Mouse (Mus musculus) frontal cortex, adult 2 months (tissue): ENCODE measurements at regions not wholly inside any gene's neighbourhood (a gene's known extent, or its start where the extent isn't known, plus 50 kb on each side); places are given as distances from the start of the nearest gene placed in this dataset.

Experiments
- DNase-seq, 2 experiments: peaks; one replicate each; pipeline ENCODE4 v3.0.0; 2022; ENCODE audit warnings: low spot score in 1 of 2; ENCODE audit errors: extremely low spot score in 1 of 2

DNA sequence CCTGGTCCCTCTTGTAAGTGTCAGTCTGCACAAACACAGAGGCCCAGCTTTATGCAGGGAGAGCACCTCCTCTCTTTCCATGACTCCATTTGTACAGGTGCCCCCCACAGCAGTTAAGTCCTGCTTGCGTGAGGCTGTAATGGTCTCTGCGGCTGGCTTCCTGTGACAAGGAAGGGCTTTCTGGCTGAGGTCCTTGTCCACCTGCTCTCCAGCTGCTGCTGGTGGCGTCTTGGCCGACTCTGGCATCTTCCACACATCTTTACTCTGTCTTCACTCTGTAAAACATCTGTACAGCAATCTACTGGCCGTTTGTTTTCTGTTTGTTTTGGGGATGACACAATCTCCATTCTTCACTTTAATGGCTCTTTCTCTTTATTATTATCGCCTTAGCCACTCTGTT, 60.8 kb downstream of the Rpusd4 start:
- no peak for DNase-seq

DNA sequence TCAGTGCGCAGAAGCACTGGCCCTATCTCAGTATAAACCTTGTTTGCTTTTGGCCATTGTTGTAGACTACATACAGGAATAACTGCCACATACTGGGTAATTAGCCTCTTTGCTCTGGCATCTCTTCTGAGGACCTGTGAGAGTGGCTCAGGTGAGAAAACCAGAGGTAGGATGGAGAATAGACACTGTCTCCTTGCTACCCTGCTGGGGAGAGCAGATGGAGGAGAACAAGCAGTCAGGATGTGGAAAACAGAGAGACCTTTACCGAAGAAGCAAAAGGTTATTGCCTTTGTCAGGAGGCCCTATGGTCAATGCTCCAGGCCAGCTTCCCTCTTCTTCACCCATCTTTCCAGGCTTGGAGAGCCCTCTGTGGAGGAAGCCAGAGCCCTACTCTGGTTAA, 62.7 kb downstream of the Rpusd4 start:
- no peak for DNase-seq

DNA sequence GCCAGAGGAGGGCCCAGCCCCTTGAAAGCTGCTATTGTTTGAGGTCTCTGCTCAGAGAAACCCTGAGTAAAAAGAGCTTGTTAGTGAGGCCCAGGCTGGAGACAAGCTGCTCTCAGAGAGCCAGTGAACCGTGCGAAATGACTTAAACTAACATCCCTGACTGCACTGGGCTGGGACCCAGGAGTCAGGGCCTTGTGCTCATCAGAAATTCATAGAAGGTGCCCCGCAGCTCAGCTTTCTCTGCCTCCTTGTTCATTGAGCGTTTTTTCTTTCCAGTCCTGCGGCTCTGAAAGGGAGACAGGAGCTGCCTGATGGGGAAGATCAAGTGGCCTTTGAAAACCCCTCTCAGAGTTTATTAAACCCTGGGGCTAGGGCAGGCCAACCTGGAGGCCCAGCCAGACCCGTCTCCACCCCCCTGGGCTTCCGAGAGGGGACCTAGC, 63.6 kb downstream of the Rpusd4 start:
- peak; percentile 35 to 37 for DNase-seq

DNA sequence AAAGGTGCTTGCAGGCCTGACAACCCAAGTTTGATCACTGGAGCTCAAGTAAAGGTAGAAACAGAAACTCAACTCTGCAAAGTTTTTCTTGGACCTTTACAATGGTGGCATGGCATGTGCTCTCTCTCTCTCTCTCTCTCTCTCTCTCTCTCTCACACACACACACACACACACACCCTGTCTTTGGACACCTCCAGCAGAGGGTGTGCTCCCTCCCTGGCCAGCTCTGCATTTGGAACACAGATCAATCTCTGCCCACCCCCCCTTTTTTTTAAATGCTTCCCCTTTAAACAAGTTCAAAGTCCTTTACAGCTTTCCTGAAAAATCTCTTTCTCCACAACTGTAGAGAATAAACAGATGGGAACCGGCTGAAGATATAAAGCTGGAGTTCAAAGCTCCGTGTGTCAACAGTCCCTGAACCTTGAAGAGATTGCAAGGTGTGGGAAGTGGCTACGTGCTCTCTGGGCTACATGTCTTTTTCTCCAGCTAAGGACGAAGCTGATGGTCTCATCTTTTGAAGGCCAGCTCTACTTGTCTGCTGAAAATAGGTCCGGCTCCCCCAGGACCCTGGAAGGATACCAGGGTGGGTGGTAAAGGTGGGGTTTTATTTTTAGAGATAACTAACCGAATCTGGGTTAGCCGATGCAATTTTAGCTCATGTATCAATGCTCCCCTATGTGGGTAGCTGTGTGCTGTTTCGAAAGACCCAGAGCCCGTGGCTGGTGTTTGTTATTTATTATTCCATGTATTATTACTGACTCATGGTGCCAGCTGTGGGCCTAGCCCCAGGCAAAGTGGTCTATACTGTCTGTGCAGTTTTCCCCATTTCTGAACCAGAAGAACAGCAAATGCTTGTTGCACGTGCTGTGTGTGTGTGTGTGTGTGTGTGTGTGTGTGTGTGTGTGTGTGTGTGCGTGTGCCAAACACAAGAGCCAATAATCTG, 65.3 kb downstream of the Rpusd4 start:
- no peak for DNase-seq

DNA sequence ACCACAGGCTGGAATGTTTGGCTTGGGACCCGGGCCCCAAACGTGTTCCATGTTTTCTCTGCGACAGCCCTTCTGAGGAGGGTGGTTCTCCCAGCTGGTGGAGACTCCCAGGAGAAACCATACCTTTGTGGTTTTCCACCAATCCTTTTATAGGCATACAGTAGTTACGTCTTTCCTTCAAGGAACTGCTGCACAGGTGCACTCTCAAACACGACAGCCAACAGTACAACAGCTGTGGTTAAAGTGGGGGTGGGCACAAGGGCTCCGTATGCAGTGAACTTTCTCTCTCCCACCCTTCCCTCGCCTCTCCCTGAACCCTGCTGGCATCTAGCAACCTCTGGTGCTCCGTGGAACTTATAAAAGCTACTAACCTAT, 66.0 kb downstream of the Rpusd4 start:
- no peak for DNase-seq

DNA sequence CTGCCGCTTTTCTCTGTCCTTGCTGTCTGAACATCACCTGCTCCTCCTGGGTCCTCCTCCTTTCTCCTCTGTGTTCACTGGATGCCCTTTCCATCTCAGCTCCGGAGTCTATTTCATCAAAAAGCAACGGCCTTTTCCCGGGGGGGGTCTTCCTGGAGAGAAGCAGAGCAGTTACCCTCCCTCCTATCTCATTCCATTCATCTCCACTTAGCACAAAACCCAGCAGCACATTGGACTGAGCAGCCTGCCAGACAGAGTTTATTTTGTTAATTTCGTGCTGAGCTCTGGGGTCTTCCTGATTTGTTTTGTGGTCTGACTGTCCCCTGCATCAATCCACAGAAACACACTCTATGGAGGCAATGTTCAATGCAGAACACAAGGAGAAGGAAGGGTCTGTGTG, 66.9 kb downstream of the Rpusd4 start:
- DNase-seq: no peak

DNA sequence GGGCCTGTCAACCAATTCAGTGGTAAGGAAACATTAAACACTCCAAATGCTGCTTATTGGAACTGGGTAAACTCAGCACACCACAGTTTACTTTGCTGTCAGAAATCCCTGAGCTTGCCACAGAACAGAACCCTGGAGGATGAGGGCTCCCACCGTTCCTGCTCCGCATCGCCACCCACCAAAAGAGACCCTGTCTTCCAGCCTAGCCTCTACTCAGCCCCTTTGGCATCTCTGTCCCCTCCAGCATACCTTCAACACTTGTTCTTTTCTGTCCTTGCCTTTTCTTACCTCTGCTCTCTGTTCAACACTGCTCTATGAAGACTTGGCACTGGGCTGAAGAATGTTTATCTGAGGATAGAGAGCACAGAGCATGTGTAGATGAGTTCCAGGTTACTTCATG, 67.5 kb downstream of the Rpusd4 start:
- DNase-seq: no peak

DNA sequence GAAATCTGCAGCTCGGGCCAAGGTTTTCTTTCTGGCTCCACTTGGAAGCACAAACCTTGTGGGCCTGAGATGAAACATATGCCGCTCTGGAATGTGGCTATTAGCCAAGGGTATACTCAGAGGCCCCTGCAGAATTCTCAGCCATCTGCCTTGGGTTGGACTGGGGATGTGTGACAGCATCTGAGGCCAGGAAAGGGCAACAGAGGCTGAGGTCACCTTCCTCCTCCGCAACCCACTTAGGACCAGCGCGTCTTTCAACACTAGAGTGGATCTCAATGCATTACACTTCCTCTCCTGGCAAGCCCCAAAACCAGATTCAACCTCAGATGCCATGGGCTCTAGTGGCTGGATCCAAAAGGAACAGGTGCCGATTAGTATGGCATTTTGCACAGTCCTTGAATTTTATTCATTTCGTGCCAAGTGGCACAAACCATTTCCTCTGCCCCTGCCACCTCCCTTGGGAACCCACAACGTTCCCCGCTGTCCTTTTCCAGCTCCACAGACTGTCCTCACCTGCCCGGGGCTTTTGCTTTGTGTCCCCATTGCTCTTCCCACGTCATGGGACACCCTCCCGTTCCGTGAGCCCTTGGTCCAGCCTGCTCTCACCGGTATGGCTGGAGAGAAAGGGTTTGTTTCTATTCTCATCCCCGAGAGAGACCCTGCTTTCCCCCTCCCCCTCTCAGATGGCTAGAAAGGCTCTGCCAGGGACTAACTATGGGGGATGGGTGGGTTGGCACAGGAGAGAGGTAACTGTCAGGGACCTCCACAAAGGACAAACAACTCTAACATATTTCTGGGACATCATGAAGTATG, 68.4 kb downstream of the Rpusd4 start:
- DNase-seq: no peak

DNA sequence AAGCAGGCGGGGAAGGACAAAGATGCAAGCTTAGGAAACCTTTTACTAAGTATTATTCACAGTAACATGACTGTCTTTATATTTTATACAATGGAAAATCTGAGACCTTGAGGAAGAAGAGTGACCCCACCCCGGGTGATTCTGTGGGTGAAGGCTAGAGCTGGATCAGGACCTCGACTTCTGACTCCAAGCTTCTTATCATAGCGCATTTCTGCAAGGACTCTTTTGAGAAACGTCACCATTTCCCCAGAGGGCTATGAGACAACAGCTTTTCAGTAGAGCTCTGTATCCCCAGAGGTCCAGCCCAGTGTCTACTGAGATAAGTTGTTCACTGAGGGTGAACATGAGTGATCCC, 69.0 kb downstream of the Rpusd4 start:
- DNase-seq: no peak

DNA sequence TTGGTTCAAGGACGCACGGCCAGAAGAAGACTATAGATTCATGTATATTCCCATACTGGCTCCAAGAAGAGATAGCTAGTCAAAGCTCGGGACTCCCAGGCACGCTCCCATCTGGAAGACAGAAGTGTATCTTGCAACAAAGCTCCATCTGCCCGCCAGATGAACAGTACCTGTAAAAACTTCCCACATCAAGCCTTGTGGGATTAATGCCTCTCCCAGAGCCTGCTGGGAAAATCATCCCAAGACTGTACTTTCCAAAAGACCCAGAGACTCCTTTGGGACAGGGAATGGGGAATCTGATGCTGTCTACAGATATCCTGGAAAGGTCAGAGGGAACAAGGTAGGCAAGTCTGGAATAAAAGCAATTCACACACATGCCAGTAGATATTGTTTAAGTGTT, 71.2 kb downstream of the Rpusd4 start:
- DNase-seq: no peak

DNA sequence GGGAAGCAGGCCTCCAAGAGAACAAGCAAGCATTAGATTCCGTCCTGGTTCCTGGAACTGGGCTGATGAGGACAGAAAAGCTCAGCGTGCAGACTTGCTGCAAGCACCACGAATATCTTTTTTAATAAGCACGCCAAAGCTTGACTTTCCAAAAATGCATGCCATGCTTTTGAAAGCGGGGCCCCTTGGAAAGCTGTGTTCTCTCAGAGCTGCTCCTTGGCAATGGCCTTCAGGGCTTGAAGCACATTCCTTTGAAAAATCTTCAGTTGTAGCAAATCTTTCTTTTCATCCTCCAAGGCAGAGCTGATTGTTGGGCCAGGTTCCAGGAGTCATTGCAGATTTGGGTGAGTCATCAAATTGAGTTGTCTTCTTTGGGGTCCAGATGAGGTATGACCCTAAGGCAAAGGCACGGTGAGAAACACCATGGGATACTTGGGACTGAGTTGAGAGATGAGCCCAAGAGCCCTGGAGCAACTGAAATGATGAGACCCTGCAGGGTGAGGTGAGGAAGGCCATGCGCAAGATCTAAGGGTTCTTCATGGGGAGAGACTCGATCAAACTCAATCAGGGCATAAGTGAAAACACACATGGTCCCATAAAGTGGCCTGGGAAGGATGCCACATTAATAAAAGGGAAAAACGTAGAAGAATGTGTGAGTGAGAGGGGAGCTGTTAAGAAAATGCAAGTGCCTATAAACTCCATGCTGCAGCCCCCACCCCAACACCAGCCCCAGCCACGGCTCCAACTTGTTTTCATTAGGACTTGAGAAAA, 72.0 kb downstream of the Rpusd4 start:
- no peak for DNase-seq

DNA sequence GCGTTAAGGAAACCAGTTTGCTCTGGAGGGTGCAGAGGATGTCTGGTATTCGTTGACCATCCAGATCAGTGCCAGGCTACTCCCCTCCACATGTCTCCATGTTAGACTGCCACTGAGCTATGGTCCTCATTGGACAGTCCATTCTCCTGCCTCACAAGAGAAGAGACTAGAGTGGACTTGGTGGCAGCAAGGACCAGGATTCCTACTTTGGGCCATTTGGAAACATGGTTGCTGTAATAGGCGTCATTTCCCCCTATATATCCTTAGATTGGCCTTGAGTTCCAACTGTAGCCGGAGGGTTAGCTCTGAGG, 72.6 kb downstream of the Rpusd4 start:
- DNase-seq: no peak

DNA sequence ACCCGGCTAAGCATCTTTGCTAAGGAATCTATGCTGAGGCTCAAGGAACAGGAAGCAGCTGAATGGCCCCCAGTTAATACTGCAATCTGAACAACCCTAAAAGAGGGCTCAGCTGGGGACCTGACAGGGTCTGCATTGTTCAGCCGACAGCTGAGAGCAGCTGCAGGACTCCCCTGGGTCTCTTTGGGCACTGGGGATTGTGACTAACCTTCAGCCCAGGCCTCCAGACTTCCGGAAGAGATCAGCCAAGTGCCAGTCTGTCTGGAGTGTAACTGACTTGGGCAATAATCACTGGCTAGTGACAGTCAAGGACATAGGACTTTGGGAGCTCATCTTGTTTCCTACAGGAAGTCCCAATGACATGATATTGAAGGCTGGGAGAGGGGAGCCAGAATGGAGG, 73.1 kb downstream of the Rpusd4 start:
- DNase-seq: no peak

DNA sequence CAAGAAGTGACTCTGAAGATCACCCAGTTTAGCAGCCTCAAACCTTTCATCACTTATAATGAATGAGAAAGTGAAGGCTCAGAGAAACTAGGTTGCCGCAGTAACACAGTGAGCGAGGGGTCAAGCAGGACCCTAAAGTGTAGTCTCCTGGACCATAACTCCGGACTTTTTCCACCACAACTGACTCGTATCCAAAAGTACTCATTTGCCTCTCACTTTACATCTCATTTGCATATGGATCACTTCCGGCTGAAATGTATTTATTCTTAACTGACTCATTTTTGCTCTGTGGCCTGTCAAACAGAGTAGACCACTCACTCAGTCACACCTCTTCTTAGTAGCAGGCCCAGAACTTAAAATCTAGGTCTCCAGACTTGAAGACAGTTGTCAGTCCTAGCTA, 73.7 kb downstream of the Rpusd4 start:
- no peak for DNase-seq

DNA sequence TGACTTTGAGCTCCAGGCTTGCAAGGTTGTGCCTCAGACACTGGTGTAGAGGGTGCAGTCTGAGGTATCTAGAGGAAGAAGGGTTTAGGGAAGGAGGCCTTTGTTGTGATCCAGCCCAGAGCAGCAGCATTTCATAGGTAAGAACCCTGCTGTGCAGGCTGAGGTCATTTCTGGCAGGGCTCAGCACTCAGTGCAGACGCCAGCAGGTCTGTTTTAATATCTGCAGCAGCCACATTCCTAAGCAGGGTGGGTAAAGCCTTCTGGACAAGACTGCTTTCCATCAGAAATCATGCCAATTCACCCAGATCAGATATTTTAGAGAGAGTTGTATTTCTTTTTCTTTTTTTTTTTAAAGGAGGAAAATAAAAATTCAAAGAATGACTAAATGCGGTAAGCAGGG, 74.8 kb downstream of the Rpusd4 start:
- DNase-seq: no peak

DNA sequence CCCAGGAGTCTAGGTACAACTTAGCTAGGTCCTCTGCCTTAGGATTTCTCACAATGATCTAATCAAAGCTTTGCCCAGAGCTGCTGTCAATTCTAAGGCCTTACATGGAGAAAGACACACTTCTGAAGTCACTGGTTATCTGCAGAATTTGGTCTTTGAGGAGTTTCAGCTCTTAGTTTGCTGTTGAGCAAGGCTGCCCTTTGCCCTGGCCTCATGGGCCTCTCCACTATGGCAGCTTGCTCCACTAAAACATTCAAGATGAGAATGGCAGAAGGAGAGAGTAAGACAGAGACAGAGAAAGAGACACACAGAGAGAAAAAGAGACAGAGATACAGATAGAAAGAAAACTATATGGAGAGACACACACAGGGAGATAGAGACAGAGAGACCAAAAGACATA, 75.7 kb downstream of the Rpusd4 start:
- no peak for DNase-seq

DNA sequence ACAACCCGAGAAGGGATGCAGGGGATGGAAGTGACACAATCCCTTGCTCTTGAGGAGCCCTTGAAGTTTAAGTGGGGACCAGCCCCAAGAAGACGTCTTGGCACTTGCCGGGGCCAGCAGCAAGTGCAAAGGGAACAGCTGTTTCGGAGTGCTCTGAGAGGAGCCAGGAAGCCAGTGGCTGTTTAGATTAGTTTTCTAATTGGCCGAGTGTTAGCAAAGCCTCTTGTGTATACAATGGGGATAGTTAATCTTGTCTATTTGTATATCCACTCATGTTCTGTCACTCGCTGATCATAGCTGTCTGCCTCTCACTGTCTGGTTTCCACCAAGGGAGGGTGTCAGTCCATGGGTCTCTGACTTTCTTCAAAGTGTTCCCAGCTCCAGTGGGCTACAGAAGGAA, 76.6 kb upstream of the Cdon start:
- DNase-seq: no peak

DNA sequence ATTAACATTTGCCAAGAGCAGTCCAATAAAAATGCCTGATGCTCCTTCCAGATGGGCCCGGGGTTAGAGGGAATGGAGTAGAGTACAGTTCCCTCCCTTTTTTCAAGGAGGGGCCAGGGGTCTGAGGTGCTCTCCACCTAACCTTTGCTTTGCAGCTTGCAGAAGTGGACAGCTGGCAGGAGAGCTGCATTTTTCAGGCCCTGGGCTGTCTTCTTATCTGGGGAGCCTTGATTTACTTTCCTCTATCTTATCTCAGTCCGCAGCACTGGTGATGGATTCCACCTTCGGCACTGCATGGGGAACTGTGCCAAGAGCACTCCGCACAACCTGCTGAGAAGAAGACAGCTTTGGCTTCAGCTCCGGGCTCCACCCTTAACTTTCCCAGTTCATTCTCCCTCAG, 74.5 kb upstream of the Cdon start:
- DNase-seq: no peak

DNA sequence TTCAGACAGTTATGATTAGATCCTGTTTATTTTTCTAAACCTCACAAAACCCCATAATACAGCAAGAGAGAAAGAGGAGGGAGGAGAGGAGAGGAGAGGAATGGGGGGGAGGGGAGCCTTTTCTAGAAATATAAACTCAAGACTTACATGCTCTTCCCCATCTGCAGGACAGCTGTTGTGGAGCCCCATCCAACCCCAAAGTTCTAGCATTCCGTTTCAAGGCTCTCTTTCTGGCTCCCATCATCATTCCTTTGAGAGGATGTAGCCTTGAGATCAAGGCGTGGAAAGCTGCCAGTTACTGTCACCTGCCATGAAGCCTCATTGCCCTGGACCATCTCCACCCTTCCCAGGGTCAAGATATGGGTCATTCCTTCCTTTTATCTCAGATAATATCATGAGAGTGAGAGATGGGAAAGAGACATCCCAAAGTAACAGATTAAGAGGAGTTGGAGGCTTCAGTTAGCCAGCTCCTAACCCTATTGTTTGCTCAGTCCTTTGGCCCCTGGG, 70.8 kb upstream of the Cdon start:
- no peak for DNase-seq

DNA sequence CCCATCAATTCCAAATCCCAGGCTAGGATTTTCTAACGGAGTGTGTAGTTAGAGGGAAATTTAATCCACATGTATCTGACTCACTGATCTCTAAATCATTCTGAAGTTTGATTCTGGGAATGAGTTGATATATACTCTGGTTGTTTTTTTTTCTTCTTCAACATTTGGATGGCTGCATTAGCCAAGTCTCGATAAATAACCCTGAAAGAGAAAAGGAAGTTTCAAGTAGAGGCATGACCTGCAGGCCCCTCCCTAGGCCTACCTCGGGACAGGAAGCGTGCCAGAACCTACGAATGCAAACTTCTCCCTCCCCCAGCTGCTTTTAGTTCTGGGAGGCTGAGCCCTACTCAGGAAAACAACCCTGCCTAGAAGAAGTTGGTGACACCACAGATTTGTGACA, 69.4 kb upstream of the Cdon start:
- DNase-seq: no peak

DNA sequence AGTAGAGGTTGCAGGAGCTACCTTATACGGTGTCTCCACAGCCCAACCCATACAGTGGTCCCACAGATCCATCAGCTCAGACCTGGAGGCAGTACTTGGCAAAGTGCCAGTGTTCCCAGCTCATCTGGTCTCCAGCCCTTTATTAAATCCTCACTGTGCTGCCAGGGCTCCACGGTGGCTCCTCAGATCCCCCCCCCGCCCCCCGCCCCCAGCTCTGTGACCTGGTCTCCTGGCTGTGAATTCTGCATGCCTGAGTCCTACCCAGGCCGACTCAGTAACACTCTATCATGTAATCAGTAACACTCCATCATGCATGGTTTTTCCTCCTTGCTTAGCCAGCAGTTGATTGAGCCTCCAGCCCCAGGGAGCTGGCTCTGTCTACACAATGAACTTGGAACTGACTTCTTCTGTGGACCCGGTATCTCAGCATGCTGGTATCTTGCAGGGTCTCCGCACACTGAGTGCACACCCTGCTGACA, 66.2 kb upstream of the Cdon start:
- no peak for DNase-seq
